Mouse (Mus musculus): Measurements from ENCODE around the gene Tox3.

Gene Tox3

GRCm38 (mm10) chr8:90323824-90324223 is 24.3 kb downstream of the Tox3 start:
- peak; percentile 29 for DNase-seq (ENCODE audit: low spot score)

DNA sequence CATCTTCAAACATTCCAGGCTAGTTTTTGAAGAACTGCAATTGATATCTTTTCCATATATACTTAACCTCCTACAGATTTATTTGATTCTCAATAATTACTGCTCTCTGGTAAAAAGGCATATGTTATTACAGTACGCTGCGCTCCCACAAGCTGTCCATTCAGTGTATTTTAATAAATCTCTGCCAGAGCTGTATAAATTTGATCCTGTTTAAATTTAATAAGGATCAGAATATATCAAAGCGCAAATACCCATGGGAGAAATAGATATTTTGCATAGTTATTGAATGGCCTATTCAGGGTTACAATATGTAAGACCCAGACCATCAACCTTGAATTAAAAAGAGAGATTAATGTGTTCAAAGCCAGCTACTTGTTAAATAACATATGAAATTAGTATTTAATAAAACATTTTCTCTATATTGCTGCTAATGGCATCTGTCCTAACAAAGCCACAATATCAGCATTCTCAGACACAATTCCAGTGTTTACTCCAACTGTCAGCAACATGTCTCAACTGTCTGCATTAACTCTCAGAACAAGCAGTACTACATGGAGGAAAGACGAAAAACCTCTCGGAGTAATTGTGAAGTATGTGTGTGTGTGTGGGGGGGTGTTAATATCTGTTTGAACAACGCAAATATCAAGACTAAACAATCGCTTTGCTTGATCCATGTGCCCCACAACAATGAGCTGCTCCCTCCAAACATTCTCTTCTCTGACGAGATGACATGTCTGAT is 25.3 kb downstream of the Tox3 start:
- DNase-seq (ENCODE audit: low spot score): no peak

GRCm38 (mm10) chr8:90321255-90321654 is 26.9 kb downstream of the Tox3 start:
- DNase-seq (ENCODE audit: low spot score): no peak

- no peak for DNase-seq (ENCODE audit: low spot score)
These were observed 33.8 kb downstream of the Tox3 start for GRCm38 (mm10) chr8:90314312-90314711.

DNA sequence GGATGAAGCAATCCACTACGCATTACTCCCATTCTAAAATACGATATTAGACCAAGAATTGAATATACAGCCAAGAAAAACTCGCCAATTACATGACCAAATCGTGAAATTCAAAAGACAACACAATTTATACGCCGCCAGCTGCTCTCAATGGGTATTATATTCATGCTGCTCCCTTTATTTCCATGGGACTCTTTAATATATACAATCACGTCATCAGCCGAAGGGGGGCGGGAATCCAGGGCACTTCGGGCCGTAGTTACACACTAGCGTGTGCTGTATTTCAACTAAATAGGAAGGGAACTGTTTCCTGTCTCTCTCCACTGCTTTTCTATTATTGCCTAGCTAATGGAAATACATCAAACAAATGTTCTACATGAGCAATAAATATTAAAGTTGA is 45.2 kb downstream of the Tox3 start:
- no peak for DNase-seq (ENCODE audit: low spot score)

DNA sequence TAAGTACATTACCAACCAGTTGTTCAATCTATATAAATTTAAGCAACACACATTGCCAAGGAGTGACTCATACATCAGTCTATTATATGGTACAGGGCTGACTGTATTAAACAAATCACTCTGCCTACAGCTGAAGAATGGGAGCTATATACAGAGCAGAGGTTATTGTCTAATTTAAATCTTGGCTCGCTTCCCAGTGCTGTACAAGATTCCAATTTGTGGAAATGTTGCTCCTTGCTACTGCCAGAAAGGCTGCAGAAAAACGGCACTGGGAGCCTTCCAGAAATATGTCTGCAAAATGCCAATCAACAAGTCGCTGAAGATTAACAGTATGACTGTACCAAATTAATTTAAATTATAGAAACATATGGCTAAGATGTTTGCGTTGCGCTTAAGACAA is 45.9 kb downstream of the Tox3 start:
- DNase-seq (ENCODE audit: low spot score): no peak

DNA sequence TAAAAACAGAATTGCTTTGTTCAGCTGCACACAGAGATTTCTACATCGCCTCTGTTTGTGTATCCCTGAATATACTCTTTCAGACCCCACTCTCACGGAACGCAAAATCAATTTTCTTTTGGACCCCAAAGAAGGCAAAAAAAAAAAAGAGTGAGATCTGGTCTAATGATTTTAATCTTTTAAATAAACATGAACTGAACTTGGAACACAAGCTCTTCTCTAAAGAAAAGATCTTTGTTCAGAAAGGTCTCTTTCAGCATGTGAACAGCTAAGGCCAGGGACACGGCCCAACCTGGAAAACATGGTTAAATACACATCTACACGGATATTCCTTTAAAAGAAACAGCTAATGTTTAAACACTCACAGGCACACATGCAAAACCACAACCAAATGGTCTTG is 46.6 kb downstream of the Tox3 start:
- DNase-seq (ENCODE audit: low spot score): no peak

DNA sequence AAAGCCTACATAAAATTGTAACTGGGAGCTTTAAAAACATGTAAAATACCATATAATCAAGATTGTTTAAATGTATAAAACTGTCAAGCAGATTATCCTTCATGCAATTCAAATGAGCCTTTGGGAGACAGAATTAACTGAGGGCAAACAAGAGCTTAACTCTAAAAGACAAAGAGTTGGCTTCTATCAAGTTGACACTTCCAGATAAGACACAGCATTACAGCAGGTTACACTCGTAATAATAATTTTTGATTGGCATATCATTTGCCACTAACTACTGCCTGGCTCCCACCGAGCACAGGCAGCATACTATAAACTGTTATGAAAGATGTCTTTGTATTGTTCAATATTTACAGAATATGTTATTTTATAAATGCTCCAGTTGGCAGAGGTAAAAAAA is 47.2 kb downstream of the Tox3 start:
- DNase-seq (ENCODE audit: low spot score): no peak

- no peak for DNase-seq (ENCODE audit: low spot score)
These were observed 54.1 kb downstream of the Tox3 start for GRCm38 (mm10) chr8:90294061-90294460.

- no peak for DNase-seq (ENCODE audit: low spot score)
These were observed 57.3 kb downstream of the Tox3 start for GRCm38 (mm10) chr8:90290811-90291210.

GRCm38 (mm10) chr8:90276722-90277121 is 71.4 kb downstream of the Tox3 start:
- peak; percentile 37 for DNase-seq (ENCODE audit: low spot score)

DNA sequence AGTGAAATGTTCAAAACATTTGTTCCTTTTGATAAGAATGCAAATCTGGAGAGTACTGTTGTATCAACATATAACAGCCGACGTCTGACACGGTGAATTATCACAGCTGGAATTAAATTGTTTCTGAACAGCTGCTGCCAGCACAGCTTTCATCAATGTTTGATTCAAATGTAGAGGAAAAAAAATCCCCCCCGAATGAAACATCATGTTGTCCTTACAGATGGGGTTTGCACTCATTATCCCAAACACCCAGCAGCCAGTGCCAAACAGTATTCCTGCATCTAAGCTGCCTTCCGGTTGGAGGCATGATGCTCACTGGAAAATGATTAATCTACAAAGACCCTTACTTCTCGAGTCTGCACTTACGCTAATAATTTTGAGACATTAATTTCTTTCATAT is 75.0 kb downstream of the Tox3 start:
- DNase-seq (ENCODE audit: low spot score): peak; percentile 54

- DNase-seq (ENCODE audit: low spot score): peak; percentile 39
These were observed 76.2 kb downstream of the Tox3 start for GRCm38 (mm10) chr8:90271920-90272319.

DNA sequence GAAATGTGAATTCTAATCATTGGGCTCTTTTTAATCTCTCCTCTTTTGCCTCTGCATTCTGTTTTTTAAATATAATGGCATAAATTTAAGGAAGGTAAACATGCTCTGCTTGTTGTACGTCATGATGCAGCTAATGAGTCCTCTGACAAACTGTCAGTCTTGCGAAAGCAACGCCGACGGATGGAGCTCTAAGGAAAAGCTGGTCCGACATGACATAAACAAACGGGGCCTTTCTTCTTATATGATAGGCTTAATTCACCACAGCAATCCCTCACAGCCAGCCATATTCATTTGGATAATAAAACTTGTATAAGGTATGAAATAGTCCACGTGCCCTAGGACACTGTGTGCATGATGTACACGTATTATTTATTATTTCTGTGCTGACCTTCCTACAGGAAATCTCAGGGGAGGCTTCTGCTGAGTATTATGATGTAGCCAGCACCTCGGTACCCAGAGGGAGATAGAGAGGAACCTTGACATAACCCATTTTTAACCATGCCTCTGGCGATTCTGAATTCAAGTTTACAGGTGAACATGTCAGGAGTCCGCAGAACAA is 80.4 kb downstream of the Tox3 start:
- DNase-seq (ENCODE audit: low spot score): no peak

GRCm38 (mm10) chr8:90266986-90267385 is 81.2 kb downstream of the Tox3 start:
- DNase-seq (ENCODE audit: low spot score): no peak

GRCm38 (mm10) chr8:90266239-90266638 is 81.9 kb downstream of the Tox3 start:
- no peak for DNase-seq (ENCODE audit: low spot score)

DNA sequence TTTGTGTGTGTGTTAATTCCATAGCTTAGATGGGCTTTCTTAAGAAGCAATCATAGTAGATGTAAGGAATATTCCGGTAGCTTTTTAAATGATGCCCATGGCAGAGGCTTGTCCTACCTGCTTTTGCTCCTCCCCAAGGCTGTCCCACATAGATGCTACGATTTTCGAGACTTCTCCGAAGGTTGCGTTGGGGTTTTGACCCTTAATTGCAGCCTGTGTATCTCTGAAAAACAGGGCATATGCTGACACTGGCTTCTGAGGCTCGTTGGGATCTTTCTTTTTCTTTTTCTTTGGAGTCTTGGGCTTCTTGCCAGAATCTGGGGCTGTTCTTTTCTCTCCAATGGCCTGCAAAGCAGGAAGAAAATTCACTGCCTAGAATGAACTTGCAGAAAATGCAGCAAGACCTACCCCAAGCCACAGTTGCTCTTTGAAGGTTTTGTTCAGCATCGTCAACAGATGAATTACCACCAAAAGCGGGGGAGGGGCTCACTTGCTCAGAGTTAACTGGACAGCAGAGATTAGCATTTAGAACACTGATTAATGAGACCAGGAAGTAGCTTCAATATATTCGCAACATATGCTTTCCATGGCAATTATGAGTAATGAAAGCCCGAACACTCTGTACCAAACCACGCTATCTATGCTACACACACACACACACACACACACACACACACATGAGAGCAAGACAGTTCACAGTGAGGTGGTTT is 93.8 kb downstream of the Tox3 start:
- peak; percentile 71 for DNase-seq (ENCODE audit: low spot score)

GRCm38 (mm10) chr8:90246357-90246756 is 101.8 kb downstream of the Tox3 start:
- no peak for DNase-seq (ENCODE audit: low spot score)

DNA sequence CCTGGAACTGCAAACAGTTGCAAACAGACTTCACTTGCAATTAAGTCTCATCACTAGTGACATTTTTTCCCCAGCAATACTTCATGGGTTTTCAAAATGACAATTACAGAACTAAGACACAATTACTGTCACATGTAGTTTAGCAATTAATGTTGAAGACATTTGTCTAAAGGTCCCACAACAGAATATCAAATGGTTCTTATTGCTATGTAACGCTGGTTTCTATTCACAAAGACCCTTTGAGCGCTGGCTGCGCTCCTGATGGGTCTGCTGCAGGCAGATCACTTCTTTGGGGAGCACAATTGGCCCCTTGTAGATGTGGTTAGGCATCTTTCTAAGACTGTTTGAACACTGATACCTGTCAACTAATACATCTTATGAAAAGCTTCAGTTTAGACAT is 102.3 kb downstream of the Tox3 start:
- DNase-seq (ENCODE audit: low spot score): peak; percentile 90

DNA sequence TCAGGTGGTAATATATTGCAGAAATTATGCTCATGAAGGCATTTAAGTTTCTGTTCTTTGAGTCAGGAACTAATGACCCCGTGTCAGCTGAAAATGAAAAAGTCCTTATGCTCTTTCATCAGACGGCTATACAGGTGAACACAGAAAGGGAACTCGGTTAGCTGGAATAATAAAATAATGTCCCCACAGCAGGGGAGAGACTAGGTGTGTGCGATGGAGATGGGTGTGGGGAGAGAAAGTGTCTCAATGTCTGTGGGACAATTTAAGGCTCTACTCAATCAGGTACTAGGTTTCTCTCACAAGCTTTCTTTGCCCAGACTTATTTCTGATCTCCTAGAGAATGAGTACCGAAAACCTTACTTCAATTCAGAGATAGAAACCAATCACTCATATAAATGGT is 103.0 kb downstream of the Tox3 start:
- peak; percentile 54 for DNase-seq (ENCODE audit: low spot score)

GRCm38 (mm10) chr8:90244458-90245145 is 103.5 kb downstream of the Tox3 start:
- peak; percentile 93 for DNase-seq (ENCODE audit: low spot score)

DNA sequence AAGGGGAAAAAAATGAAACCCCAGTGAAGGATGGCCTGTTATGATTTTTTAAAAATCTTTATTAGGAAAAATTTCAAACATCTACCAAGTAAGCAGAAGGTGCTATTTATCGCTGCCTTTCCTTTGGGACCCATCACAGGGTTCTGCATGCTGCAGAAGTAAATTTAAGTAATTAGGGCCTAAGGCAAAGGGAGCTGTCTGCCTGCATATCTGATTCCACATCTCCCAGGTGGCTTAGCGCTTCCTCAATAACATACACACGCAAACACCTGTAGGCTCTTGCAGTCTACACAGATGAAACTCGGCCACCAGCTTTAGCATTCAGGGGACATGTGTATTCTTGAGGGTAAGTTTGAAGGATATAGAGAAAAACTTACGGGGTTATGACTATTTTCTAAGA is 104.2 kb downstream of the Tox3 start:
- no peak for DNase-seq (ENCODE audit: low spot score)

DNA sequence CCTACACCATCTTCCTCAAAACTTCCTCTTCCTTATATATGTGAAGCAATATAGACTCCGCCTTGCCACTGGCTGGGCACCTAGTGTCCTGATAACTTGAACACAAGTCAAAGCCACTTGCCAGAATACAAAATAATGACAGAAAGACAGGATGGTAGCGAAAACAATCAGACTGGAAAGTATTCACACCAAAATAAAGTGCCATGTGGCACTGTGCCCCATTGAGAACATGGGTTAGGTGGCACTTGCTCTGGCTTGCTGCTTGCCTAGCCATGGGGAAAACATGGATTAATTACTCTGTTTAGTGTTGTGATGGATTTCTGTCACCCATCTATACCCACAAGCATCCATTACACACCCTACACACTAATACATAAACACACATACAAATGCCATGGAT is 105.8 kb downstream of the Tox3 start:
- no peak for DNase-seq (ENCODE audit: low spot score)

Measured in retina, embryonic 14.5 days (tissue).